Mouse (Mus musculus) spleen, embryonic (tissue): ENCODE data around the gene Slc12a3.

ENCODE experiments used
- CTCF ChIA-PET: fragments of 350-600 bp; sonication (Branson Sonifier 250); formaldehyde crosslinking; loops from one replicate; lab custom pipeline; 2022; lab: Charles Lee

Slc12a3 gene

GRCm38 (mm10) chr8:94370839-94371238 is 41.8 kb downstream of the Slc12a3 start:
- CTCF ChIA-PET, result interaction anchor here (1.5 kb wide), 1 partner anchor 10 kb away, joined by 3 read pairs; no protein-coding TSS in a partner anchor

- CTCF ChIA-PET, result interaction anchor here (1.0 kb wide), 1 partner anchor 13 kb away, joined by 5 read pairs; no protein-coding TSS in a partner anchor
Observed at GRCm38 (mm10) chr8:94372955-94373599, 44.1 kb downstream of the Slc12a3 start.

GRCm38 (mm10) chr8:94375551-94375991 is 46.6 kb downstream of the Slc12a3 start:
- CTCF ChIA-PET, result interaction anchor here (0.6 to 1.2 kb wide), 2 partner anchors 13 to 72 kb away, joined by 3 read pairs; no protein-coding TSS in a partner anchor

- CTCF ChIA-PET, result interaction anchor here (0.7 kb wide), 1 partner anchor 33 kb away, joined by 3 read pairs; no protein-coding TSS in a partner anchor
Observed at GRCm38 (mm10) chr8:94376176-94376575, 47.2 kb downstream of the Slc12a3 start.

DNA sequence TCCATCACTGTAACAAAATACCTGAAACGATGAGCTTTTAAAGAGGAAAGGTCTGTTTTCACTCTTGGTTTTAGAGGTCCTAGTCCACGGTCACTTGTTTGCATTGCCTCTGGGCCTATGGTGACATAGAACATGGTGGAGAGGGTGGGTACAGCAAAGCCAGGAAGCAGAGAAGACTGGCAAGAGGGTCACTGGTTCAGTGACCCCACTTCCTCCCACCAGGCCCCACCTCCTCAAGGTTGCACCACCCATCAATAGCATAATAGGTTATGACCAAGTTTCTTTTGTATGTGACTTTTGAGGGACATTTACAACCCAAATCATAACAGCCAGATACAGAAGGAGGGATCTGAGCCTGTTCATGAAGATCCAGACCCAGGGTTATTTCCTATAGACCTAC is 47.6 kb downstream of the Slc12a3 start:
- CTCF ChIA-PET, result interaction anchor here (0.7 kb wide), 1 partner anchor 34 kb away, joined by 3 read pairs; no protein-coding TSS in a partner anchor

GRCm38 (mm10) chr8:94377031-94377430 is 48.0 kb downstream of the Slc12a3 start:
- CTCF ChIA-PET, result interaction anchor here (0.6 to 0.7 kb wide), 2 partner anchors 34 to 177 kb away, joined by 3 to 5 read pairs; no protein-coding TSS in a partner anchor

GRCm38 (mm10) chr8:94377714-94378205 is 48.8 kb downstream of the Slc12a3 start:
- CTCF ChIA-PET, result interaction anchor here (0.7 kb wide), 2 partner anchors 11 to 538 kb away, joined by 3 read pairs; no protein-coding TSS in a partner anchor

DNA sequence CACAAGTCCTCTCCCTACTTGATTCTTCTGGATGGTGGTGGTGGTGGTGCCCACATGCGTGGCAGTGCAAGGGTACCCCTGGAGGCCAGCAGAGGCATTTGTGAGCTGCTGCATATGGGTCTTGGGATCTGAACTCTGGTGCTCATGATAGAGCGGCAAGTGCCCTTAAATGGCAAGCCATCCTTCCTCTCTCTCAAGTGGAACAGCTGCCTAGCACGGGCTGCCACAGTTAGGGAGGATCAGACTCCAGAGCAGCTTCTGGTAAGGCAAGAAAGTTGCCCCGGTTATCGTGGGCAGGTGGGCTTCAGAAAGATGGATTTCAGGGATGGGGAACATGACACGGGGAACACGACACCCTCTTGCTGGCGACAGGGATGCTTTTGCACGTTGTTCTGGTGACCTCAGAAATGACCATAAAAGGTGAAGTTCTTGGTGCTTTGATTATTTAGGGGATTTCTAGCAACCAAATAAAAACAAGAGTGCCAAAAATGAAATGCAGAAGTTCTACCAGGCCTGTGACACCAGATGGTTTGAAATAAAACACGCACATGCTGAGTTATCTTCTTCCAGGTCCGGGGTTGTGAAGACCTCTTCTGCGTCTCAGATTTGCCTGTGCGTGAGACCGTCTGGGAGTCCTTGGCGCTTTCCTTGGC is 49.9 kb downstream of the Slc12a3 start:
- CTCF ChIA-PET, result interaction anchor here (1.1 kb wide), 1 partner anchor 34 kb away, joined by 3 read pairs; no protein-coding TSS in a partner anchor

DNA sequence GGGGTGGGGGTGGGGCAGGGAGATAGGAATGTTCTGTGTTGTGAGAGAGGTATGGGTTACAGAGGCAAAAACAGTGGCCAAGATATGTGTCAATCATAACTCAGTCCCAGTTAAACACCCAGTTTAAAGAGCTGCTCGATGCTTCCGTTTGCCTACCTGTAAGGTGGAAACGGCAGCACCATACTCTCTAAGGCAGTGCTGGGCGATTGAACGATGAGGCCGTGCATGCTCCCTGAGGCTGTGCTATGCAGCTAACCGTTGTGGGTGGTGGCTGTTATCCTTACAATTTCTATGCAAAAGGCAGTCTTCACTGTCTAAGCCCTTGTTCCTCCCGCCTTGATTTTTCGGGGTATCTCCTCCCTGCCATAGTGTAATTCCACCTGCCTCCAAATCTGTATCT is 50.7 kb downstream of the Slc12a3 start:
- CTCF ChIA-PET, result interaction anchor here (0.6 kb wide), 1 partner anchor 21 kb away, joined by 7 read pairs; no protein-coding TSS in a partner anchor

GRCm38 (mm10) chr8:94384166-94384565 is 55.2 kb downstream of the Slc12a3 start:
- CTCF ChIA-PET, result interaction anchor here (0.5 to 0.8 kb wide), 2 partner anchors 17 to 125 kb away, joined by 3 to 12 read pairs; no protein-coding TSS in a partner anchor

GRCm38 (mm10) chr8:94385506-94386213 is 56.7 kb downstream of the Slc12a3 start:
- CTCF ChIA-PET, result interaction anchor here (0.7 to 0.8 kb wide), 2 partner anchors 11 to 14 kb away, joined by 3 read pairs; no protein-coding TSS in a partner anchor

- CTCF ChIA-PET, result no interaction called here
Observed at GRCm38 (mm10) chr8:94386214-94387026, 57.4 kb downstream of the Slc12a3 start, which contains the start of gene Herpud1. Herpud1 (plus strand) TSS chr8:94386438.

- CTCF ChIA-PET, result interaction anchor here (0.6 kb wide), 1 partner anchor 19 kb away, joined by 4 read pairs; no protein-coding TSS in a partner anchor
Observed at GRCm38 (mm10) chr8:94387027-94387684, 58.2 kb downstream of the Slc12a3 start.

DNA sequence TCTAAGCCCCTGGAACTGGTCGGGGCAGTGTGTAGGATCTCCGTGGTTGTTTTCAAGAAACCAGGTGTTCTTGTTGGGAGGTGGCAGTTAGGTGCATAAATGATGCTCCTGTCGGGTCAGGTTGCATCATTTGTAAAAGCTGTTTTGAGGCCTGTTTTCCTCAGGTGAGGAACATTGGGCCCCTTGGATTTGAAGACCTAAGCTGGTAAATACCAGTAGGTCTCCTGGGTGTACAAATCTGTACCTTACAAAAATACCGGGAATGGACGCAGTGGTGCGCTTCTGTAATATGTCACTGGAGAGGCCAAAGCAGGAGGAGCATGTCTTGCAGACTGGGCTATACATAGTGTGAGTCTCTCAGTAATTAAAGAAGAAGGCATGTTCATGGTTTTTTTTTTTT is 58.8 kb downstream of the Slc12a3 start:
- CTCF ChIA-PET, result interaction anchor here (0.6 kb wide), 1 partner anchor 19 kb away, joined by 4 read pairs; no protein-coding TSS in a partner anchor

DNA sequence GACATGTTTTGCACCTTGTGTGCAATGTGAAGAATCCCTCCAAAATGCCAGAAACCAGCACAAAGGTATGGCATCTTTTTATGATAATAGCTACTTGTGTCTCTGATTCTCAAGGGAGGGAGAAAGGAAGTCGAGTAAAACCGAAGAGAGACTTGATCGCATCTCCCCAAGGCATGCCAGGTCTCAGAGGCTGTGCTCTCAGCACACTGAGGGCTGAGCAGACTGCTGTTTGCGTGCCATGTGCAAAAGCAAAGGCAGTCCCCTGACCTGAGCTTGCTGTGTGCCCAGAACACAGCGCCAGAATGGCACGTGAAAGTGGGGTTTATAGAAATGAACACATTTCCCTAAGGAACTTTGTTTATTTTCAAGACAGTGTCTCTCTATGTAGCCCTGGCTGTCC is 60.5 kb downstream of the Slc12a3 start:
- CTCF ChIA-PET, result interaction anchor here (1.2 kb wide), 1 partner anchor 9 kb away, joined by 3 read pairs; no protein-coding TSS in a partner anchor

DNA sequence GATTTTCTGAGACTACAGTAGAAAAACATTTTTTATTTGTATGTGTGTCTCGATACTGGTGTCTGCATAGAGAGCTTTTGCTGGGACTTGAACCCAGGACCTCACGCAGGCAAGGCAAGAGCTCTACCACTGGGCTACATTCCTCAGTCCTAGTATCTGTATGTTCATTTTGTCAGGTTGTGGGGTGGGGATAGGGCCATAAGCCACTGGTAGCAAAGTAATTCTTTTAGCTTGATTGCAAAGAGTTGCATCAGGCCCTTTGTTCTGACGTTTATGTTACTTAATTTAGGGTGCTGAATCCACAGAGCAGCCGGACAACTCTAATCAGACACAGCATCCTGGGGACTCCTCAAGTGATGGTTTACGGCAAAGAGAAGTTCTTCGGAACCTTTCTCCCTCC is 61.4 kb downstream of the Slc12a3 start:
- CTCF ChIA-PET, result interaction anchor here (0.7 kb wide), 1 partner anchor 18 kb away, joined by 3 read pairs; no protein-coding TSS in a partner anchor

DNA sequence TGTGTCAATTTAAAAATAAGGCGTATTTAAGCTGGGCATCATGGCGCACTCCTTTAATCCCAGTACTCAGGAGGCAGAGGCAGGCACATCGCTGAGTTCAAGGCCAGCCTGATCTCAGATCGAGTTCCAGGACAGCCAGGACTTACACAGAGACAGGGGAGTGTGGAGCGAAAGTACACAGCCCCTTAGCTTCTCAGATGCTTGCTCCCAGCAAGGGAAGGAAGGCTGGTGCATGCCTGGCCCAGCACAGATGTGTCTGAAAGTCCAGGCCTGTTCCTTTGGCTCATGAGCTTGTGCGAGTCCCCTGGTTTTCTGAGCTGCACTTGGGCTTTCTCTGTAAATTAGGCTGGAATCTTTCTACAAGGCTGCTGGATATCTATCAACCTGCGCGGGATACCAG is 61.9 kb downstream of the Slc12a3 start:
- CTCF ChIA-PET, result interaction anchor here (0.7 kb wide), 1 partner anchor 19 kb away, joined by 3 read pairs; no protein-coding TSS in a partner anchor

- CTCF ChIA-PET, result interaction anchor here (0.6 to 1.2 kb wide), 2 partner anchors 25 to 49 kb away, joined by 3 to 6 read pairs; no protein-coding TSS in a partner anchor
Observed at GRCm38 (mm10) chr8:94392147-94392546, 63.1 kb downstream of the Slc12a3 start.

GRCm38 (mm10) chr8:94392648-94393047 is 63.6 kb downstream of the Slc12a3 start:
- CTCF ChIA-PET, result interaction anchor here (1.2 kb wide), 1 partner anchor 50 kb away, joined by 6 read pairs; no protein-coding TSS in a partner anchor
